Mouse (Mus musculus): ENCODE measurements around the gene Gramd1b. TPM values are rescaled to one million over a fixed set of nuclear protein-coding genes. Genes with fewer than 3 reads are reported as not detected.

Gene Gramd1b
- polyA plus RNA-seq, 1 experiment from 2014 or later: 5.8 TPM

GRCm38 (mm10) chr9:40317735-40318134 lies 213.4 kb downstream of the Gramd1b start:
- Histone ChIP-seq H3K27ac (replicated peaks) (no peak overlapping the region), H3K36me3 (peaks cover 33% of the 10 kb centered on the region), H3K9me3 (no peaks in the 10 kb centered on the region), H3K4me3 (no peak overlapping the region), H3K9ac (no peak overlapping the region), H3K4me2 (no peak overlapping the region), H3K27me3 (replicated peaks) (no peaks in the 10 kb centered on the region), H3K4me1 (peaks cover 32% of the 10 kb centered on the region)
- no peak for ATAC-seq (ENCODE audit: extremely low read depth, insufficient number of reproducible peaks, low FRiP score, low TSS enrichment)
- WGBS: 81% methylated on average over 4 of the region's 4 CpGs

- Histone ChIP-seq H3K4me3 (no peak overlapping the region), H3K36me3 (peaks cover 34% of the 10 kb centered on the region), H3K9me3 (no peaks in the 10 kb centered on the region), H3K27ac (replicated peaks) (no peak overlapping the region), H3K4me2 (no peak overlapping the region), H3K4me1 (peaks cover 32% of the 10 kb centered on the region), H3K9ac (no peak overlapping the region), H3K27me3 (replicated peaks) (no peaks in the 10 kb centered on the region)
- no peak for ATAC-seq (ENCODE audit: extremely low read depth, insufficient number of reproducible peaks, low FRiP score, low TSS enrichment)
- 71% methylated on average over 9 of the region's 9 CpGs for WGBS
Observed at GRCm38 (mm10) chr9:40316865-40317660, 214.1 kb downstream of the Gramd1b start.

DNA sequence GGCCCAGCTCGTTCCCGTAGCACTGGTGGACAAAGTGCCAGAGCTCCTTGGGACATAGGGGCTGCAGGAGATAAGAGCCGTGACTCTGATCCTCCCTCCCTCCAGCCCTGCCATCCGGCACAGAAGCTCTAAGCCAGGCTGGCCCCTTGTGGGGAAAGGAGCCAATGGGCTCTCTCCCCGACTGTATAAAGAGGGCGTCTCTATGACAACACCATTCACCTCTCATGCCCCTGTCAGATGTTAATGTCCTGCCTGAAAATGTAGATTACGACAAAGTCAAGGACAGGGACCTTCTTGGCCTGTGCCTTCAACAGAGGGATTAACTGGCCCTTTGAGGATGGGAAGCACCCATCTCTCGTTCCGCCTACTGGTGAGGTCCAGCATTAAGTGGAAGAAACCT lies 219.4 kb downstream of the Gramd1b start:
- H3K9ac ChIP-seq: no peak overlapping the region
- no peaks in the 10 kb centered on the region for H3K9me3 ChIP-seq
- H3K4me3 ChIP-seq: no peak overlapping the region
- WGBS: 60% methylated on average over 9 of the region's 9 CpGs
- no peak overlapping the region for H3K4me2 ChIP-seq
- no peak for ATAC-seq (ENCODE audit: extremely low read depth, insufficient number of reproducible peaks, low FRiP score, low TSS enrichment)
- H3K27ac ChIP-seq (replicated peaks): no peak overlapping the region
- no peaks in the 10 kb centered on the region for H3K27me3 ChIP-seq (replicated peaks)
- H3K4me1 ChIP-seq: 0 out of 2 replicates have a peak, but pooled peaks cover 1% of the 10 kb centered on the region
- H3K36me3 ChIP-seq: peaks cover 70% of the 10 kb centered on the region

DNA sequence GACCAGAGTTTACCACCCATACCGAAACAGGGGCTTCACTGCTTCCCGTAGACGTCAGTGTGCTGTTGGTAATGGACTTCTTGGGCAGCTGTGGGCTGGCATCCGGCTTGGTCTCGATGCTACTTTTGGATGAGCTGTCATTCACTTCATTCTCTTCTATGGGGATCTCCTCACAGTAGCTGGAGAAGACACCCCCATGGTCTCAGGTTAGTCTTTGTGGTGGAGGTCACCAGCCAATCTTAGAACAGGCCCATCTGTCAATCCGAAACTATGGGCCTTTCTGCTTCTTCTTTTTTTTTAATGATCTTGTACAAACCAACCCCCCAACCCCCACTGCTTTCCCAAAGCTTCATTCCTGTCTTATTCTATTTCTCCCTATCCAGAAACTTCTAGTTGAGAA lies 221.3 kb downstream of the Gramd1b start:
- no peaks in the 10 kb centered on the region for H3K4me1 ChIP-seq
- no peak overlapping the region for H3K9ac ChIP-seq
- H3K9me3 ChIP-seq: no peaks in the 10 kb centered on the region
- no peak overlapping the region for H3K4me3 ChIP-seq
- H3K27ac ChIP-seq (replicated peaks): no peak overlapping the region
- ATAC-seq (ENCODE audit: extremely low read depth, insufficient number of reproducible peaks, low FRiP score, low TSS enrichment): no peak
- H3K4me2 ChIP-seq: no peak overlapping the region
- peaks cover 74% of the 10 kb centered on the region for H3K36me3 ChIP-seq
- 90% methylated on average over 6 of the region's 6 CpGs for WGBS
- no peaks in the 10 kb centered on the region for H3K27me3 ChIP-seq (replicated peaks)

DNA sequence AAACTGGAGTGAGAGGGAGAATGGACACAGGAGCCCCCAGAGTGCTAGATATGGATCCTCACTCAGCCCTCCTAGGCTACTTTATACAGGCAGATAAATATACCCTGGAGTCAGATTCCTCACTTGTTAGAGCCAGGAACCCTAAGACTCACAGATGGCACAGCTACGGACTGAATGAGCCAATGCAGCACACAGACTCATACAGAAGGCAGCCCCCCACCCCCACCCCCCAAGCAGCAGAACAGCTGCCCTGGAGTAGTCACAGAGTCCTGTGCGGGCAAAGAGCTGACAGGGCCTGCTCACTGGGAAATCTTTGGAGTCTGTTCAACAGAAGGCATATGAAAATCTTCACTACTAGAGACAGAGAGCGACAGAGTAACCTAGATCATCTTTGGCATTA lies 223.9 kb downstream of the Gramd1b start:
- Histone ChIP-seq H3K27me3 (replicated peaks) (no peaks in the 10 kb centered on the region), H3K9me3 (no peaks in the 10 kb centered on the region), H3K36me3 (peaks cover 90% of the 10 kb centered on the region), H3K27ac (replicated peaks) (no peak overlapping the region), H3K4me2 (no peak overlapping the region), H3K9ac (no peak overlapping the region), H3K4me3 (no peak overlapping the region), H3K4me1 (no peaks in the 10 kb centered on the region)
- ATAC-seq (ENCODE audit: extremely low read depth, insufficient number of reproducible peaks, low FRiP score, low TSS enrichment): no peak
- 77% methylated on average over 3 of the region's 3 CpGs for WGBS

GRCm38 (mm10) chr9:40304243-40304642 lies 226.9 kb downstream of the Gramd1b start:
- no peak overlapping the region for H3K4me2 ChIP-seq
- no peak overlapping the region for H3K27ac ChIP-seq (replicated peaks)
- H3K4me3 ChIP-seq: no peak overlapping the region
- no peak overlapping the region for H3K9ac ChIP-seq
- H3K9me3 ChIP-seq: no peaks in the 10 kb centered on the region
- H3K27me3 ChIP-seq (replicated peaks): no peaks in the 10 kb centered on the region
- peaks cover 91% of the 10 kb centered on the region for H3K36me3 ChIP-seq
- no peak for ATAC-seq (ENCODE audit: extremely low read depth, insufficient number of reproducible peaks, low FRiP score, low TSS enrichment)
- 81% methylated on average over 8 of the region's 8 CpGs for WGBS
- H3K4me1 ChIP-seq: no peaks in the 10 kb centered on the region

DNA sequence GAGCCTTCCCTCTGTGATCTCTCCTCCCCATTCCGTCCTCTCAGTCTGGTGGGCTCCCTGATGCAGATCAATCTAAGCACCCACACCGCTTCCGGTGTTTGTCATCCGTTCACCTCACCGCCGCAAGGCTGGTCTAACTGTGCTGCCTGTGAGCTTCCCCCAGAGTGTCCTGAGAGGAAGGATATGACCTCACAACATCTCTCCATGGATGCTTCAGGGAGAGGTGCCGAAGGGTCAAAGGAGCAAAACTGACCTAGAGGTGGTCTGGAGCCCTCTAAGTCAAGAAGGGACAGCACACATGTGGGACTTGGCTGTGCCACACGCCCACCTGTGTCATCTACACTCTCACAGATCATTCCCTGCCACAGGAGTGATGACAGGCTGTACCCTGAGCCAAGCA lies 228.8 kb downstream of the Gramd1b start:
- Histone ChIP-seq H3K4me2 (no peak overlapping the region), H3K4me3 (no peak overlapping the region), H3K27ac (replicated peaks) (no peak overlapping the region), H3K9me3 (no peaks in the 10 kb centered on the region), H3K4me1 (no peaks in the 10 kb centered on the region), H3K36me3 (peaks cover 94% of the 10 kb centered on the region), H3K9ac (no peak overlapping the region), H3K27me3 (replicated peaks) (no peaks in the 10 kb centered on the region)
- 77% methylated on average over 8 of the region's 8 CpGs for WGBS
- ATAC-seq (ENCODE audit: extremely low read depth, insufficient number of reproducible peaks, low FRiP score, low TSS enrichment): no peak

- no peaks in the 10 kb centered on the region for H3K9me3 ChIP-seq
Observed at GRCm38 (mm10) chr9:40301475-40301874, 229.7 kb downstream of the Gramd1b start.

DNA sequence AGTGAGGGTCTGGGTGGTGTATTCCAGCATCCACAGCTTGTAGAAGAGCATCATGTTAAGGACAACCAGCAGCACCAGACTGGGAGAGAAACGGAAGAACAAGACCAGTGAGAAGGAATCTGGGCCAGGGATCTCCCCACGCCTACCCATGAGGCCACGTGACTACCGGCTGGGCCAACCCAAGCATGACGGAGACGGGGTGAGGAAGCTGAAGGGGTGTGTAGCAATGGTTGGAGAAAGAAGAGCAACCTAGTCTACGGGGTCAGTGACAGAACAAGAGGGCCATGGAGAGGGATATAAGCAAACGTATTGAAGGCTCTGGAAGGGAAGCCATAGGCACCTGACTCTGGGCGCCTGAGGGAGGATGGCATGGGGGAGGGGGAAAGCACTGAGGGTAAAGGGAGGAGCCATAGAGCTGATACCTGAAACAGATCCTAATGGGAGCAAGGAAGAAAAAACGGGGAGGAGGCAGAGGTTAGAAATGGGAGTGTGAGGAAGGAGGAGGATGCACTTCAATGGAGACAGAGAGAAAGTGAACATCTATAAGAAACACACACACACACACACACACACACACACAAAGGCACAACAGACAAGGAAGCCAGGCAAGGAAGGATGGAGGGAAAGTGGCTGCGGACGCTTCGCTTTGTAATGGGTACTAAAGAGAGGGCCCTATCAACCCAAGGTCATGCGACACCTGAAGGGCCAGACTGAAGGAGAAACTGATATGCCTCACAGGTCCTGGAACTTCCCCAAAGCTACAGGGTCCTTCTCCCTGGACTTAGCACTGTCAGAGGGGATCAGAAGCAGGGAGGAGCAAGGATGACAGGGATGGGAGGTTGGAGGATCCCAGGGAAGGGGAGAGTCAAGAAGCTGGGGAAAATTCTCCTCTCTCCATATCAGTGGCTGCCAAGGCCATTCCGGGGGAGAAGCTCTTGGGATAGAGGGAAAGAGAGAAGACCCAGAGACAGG lies 230.9 kb downstream of the Gramd1b start:
- H3K4me2 ChIP-seq: no peak overlapping the region
- H3K27me3 ChIP-seq (replicated peaks): no peaks in the 10 kb centered on the region
- 77% methylated on average over 15 of the region's 15 CpGs for WGBS
- peaks cover 87% of the 10 kb centered on the region for H3K36me3 ChIP-seq
- no peak overlapping the region for H3K27ac ChIP-seq (replicated peaks)
- ATAC-seq (ENCODE audit: extremely low read depth, insufficient number of reproducible peaks, low FRiP score, low TSS enrichment): no peak
- no peaks in the 10 kb centered on the region for H3K4me1 ChIP-seq
- no peak overlapping the region for H3K4me3 ChIP-seq
- no peaks in the 10 kb centered on the region for H3K9me3 ChIP-seq
- H3K9ac ChIP-seq: no peak overlapping the region

More at GRCm38 (mm10) chr9:40301475-40301874, 229.7 kb downstream of the Gramd1b start:
- no peaks in the 10 kb centered on the region for H3K4me1 ChIP-seq
- WGBS: 70% methylated on average over 5 of the region's 5 CpGs
- H3K27me3 ChIP-seq (replicated peaks): no peaks in the 10 kb centered on the region
- H3K4me3 ChIP-seq: no peak overlapping the region
- H3K4me2 ChIP-seq: no peak overlapping the region
- no peak overlapping the region for H3K27ac ChIP-seq (replicated peaks)
- ATAC-seq (ENCODE audit: extremely low read depth, insufficient number of reproducible peaks, low FRiP score, low TSS enrichment): no peak
- H3K9ac ChIP-seq: no peak overlapping the region
- peaks cover 93% of the 10 kb centered on the region for H3K36me3 ChIP-seq

DNA sequence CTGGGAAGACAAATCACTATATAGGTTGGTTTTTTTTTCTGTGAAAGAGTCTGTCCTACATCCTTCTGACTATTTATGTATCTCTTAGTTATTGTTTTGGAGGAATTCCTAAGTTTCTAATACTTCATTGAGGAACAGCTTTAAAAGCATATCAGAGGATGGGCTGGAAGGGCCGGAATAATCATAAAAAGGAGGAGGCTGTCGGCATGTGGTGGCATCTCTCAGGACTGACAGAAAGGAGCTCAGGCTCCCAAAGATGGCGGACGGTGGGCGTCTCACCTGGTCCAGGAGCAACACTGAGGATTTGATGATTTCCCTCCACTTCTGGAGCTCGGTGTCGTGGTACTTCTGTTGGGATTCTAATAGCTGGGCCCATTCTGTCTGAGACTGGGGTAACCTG lies 231.9 kb downstream of the Gramd1b start:
- Histone ChIP-seq H3K27me3 (replicated peaks) (no peaks in the 10 kb centered on the region), H3K9me3 (no peaks in the 10 kb centered on the region), H3K9ac (no peak overlapping the region), H3K4me1 (no peaks in the 10 kb centered on the region), H3K27ac (replicated peaks) (no peak overlapping the region), H3K36me3 (peaks cover 79% of the 10 kb centered on the region), H3K4me3 (no peak overlapping the region), H3K4me2 (no peak overlapping the region)
- ATAC-seq (ENCODE audit: extremely low read depth, insufficient number of reproducible peaks, low FRiP score, low TSS enrichment): no peak
- 89% methylated on average over 7 of the region's 7 CpGs for WGBS

DNA sequence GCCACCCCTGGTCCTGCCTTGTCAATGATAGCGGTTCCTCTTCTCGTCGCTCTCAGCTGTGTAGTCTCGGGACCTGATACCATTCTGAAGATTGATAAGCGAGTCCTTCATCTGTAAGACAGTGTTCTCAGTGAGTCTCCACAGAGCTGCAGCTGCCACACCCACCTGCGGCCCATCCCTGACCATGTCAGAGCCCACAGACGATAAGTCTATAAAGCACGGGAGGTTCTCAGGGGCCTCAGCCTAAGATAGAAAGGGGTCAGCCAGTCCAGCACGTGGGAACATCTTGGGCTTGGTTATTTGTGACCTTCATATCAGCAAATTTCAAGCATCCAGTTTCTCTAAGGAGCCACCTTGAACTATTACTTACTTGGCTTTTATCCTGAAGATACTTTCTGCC lies 233.2 kb downstream of the Gramd1b start:
- WGBS: 66% methylated on average over 9 of the region's 9 CpGs
- Histone ChIP-seq H3K36me3 (peaks cover 77% of the 10 kb centered on the region), H3K27ac (replicated peaks) (no peak overlapping the region), H3K9ac (no peak overlapping the region), H3K4me1 (no peaks in the 10 kb centered on the region), H3K4me3 (no peak overlapping the region), H3K9me3 (no peaks in the 10 kb centered on the region), H3K4me2 (no peak overlapping the region), H3K27me3 (replicated peaks) (no peaks in the 10 kb centered on the region)
- ATAC-seq (ENCODE audit: extremely low read depth, insufficient number of reproducible peaks, low FRiP score, low TSS enrichment): no peak
